Mouse (Mus musculus): ENCODE measurements around the gene Scamp1.

Scamp1 gene

GRCm38 (mm10) chr13:94177148-94177547 is 108.5 kb downstream of the Scamp1 start:
- peak; percentile 66 for DNase-seq (ENCODE audit: low spot score)

- no peak for DNase-seq (ENCODE audit: low spot score)
Observed at GRCm38 (mm10) chr13:94175379-94176050, 110.1 kb downstream of the Scamp1 start.

DNA sequence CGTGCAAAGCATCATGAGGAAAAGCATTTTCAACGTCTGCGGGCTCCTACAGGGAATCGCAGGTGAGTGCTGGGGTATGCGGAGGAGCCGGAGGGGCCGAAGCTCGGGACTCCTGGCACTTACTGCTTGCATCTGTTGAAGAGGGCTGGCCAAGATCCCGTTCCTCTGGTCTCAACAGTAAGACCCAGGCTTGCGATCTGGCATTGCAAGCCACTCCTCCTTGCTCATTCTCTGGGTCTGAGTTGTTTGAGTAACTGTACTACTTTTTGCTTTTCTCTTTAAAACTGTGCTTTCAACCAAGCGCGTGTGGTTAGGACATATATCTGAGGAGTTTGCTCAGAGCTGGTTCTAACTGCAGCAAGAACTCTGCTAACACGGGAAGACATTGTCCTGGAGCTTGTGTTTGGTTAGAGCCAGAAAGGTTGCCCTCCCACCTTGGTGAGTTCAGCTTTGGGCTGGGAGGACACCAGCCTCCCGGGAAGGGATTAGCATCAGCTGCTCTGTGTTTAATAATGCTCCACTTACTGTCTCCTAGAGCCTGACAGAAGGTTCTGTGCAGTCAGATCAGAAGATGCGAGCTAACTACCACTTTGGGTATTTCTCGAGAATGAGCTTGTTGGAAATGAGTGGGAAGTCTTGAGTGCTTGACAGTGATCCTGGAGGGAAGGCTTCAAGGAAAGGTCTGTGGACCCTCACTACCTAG is 110.9 kb downstream of the Scamp1 start:
- DNase-seq (ENCODE audit: low spot score), result peak; percentile 38

GRCm38 (mm10) chr13:94173633-94174576 is 111.8 kb downstream of the Scamp1 start:
- peak; percentile 57 for DNase-seq (ENCODE audit: low spot score)

- peak; percentile 48 for DNase-seq (ENCODE audit: low spot score)
Observed at GRCm38 (mm10) chr13:94172533-94173310, 112.9 kb downstream of the Scamp1 start.

- DNase-seq (ENCODE audit: low spot score), result no peak
Observed at GRCm38 (mm10) chr13:94171612-94172011, 114.0 kb downstream of the Scamp1 start.

DNA sequence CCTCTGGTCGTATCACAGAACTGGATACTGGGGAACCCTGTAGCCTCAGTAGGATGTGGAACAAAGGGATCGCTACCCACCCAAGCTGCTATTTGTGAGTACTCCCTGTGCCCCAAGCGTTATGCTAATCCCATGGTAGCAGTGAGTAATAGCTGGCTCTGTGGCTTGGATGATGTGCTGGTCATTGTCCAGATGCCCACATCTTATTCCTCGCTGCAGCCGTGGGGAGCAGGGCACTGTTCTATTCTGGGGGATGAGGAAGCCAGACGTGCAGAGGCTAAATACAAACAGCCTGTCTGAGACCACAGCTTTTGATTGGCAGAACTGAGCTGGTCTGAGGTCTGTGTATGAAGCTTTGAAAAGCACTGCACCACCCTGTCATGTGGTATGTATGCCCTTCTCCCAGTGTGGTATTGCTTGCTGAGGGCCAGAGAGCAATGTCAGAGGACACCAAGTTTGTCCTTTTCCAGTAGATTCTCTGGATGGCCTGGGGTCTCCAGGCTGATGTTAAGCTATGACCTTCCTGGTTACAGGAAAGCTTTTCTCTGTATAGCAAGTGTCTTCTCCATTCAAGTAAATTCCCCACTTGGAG is 116.2 kb downstream of the Scamp1 start:
- peak; percentile 29 for DNase-seq (ENCODE audit: low spot score)

DNA sequence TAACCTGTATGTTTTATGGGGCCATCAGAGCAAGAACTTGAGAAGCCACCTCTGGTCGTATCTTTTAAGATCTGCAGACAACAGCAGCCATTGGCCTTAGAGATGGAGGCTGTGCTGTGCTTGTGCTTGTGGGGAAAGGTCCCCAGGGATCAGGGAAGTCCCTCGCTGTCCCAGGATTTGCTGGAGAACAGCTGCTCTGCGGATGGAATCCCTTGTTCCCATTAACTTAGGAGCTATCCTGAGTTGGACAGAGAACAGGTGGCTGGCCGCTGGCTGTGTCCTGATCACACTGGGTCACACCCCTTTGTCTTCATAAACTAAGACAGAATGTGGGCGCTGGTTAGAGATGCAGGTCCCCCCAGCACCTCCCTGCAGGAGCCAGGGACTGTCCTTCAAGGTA is 117.3 kb downstream of the Scamp1 start:
- DNase-seq (ENCODE audit: low spot score), result no peak

DNA sequence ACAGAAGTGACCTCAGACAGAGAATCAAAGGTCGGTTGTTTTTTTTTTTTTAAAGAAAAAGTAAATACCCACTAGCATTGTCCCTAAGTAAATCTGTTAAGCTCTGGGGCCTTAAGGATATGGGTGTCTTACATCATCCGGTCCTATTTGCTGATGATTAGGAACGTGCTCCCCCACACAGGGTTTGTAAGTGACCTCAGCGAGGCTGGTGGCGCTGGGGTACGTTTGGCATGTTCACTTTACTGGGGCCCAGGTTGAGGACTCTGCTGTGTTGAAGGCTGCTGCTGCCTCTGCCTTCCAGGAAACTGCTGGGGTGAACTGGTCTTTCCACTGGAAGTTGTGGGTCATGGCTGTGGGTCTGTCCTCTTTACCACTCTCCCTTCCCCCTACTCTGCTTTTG is 121.2 kb downstream of the Scamp1 start:
- DNase-seq (ENCODE audit: low spot score), result no peak

GRCm38 (mm10) chr13:94159478-94160220 is 126.0 kb downstream of the Scamp1 start:
- no peak for DNase-seq (ENCODE audit: low spot score)

DNA sequence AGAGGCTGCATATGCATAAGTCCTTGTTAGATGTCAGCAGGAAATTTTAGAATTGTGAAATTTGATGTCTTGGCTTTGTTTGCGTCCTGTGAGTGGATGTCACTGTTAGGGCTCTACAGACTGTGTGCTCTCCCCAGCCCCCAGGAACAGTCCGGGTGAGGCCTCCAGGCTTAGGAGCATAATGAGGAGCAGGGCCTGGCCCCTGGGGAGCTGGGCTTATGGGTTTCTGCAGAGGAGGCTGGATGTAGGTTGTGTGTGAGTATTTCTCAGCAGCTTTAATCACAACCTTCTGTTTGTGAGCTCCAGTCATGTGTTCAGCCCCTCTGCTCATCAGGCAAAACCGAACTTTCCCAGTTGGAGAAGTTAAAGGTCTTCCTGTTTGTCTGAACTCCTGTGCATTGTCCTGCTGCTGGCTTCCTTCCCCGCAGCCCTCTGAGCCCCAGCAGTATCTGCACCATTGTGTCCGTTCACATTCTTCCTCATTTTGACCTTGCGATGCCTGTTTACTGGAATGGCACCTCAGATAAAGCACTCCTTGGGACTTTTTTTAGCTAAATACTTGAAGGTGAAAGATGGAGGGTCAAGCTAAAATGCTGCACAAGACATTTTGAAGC is 126.7 kb downstream of the Scamp1 start:
- DNase-seq (ENCODE audit: low spot score), result no peak

- no peak for DNase-seq (ENCODE audit: low spot score)
Observed at GRCm38 (mm10) chr13:94155657-94156429, 129.8 kb downstream of the Scamp1 start.

DNA sequence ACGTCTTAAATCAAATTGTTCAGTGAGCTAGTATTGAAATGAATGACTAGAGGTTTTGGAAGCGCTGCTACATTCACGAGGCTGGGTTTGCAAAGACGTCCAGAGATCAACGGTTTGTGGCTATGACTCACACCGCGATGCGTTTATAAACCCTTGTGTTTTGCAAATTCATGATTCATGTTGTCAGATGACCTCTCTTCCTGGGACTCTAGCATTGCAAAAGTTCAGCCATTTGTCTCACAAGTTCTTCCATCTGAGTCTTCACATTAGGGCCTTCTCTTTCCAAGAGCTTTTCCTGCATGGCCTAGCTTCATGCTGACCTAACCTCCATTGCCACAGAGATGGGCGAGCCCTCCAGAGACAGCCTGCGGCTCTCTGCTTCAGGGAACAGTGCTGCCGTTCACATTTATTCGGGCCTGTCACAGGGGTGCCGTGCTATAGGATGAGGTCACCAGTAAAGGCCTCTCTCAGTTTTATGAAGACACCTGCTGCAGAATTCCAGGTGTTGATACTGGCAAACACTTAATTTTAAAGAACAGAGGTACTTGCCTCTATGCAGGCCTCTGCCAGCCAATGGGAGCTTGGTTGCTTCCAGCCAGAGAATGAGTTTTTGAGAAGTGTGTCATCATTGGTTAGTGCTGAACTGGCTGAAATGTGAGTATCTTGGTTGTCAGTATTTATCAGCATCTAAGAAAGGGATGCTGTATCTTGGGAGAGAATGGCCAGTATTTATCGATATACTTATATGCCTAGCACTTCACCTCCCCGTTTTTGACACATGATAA is 131.0 kb downstream of the Scamp1 start:
- no peak for DNase-seq (ENCODE audit: low spot score)

DNA sequence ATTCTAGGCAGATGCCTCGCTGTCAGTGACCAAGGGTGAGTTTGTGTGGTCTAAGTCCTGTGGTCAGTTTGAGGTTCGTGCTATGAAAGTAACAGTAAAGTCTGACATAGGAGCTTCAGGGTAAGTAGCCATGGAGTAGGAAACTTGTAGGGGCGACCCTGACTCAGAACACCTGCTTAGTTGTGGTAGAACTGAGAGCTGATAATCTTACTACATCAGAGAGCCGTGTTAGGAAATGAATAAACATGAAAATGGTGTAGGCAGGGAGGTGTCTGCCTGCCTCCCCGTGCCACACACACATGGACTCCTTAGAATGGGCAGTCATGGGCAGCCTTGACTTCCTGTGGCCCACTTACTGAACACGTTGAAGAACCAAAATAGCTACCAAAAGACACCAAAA is 132.0 kb downstream of the Scamp1 start:
- DNase-seq (ENCODE audit: low spot score), result no peak

DNA sequence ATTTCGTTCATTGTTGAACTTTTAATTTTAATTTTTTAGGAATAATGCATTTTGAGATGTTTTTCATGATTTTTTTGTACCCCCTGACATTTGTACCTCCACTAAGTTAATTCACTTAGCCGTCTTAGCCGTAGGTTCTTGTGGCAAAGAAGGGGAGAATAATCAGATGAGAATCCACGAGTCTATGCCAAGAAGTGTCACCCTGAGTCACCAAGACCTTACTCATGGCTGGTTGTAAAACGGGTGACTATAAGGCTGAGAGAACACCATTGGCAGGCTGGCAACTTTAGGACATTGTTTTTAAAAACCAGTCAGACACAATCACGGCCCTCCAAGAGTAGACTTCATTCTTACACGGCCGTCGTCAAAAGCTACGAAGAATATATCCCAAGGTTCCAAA is 132.8 kb downstream of the Scamp1 start:
- no peak for DNase-seq (ENCODE audit: low spot score)
